Mouse (Mus musculus) CH12.LX (cell line): ENCODE measurements around the gene Reln. TPM values are rescaled to one million over a fixed set of nuclear protein-coding genes. Genes with fewer than 3 reads are reported as not detected.

Experiments
- DNase-seq: peaks from one replicate; pipeline ENCODE4 v3.0.0-alpha.2; 2013; ENCODE audit errors: extremely low read depth
- H3K27ac ChIP-seq: 2 replicates; pipeline ENCODE4 v1.5.1; 2012; ENCODE audit warnings: low read depth, mild to moderate bottlenecking, control low read depth, moderate library complexity; ENCODE audit not compliant: insufficient read depth
- H3K27me3 ChIP-seq: replicated peaks from 2 replicates; pipeline ENCODE3; 2012; ENCODE audit warnings: inconsistent platforms
- H3K36me3 ChIP-seq, 2 experiments: replicated peaks in 1 of 2; 2 replicates each; pipeline versions ENCODE3 to v1.6.1; 2012; ENCODE audit warnings: inconsistent platforms in 1 of 2, low read length in 1 of 2, mild to moderate bottlenecking in 1 of 2, mixed read lengths in 1 of 2, moderate library complexity in 1 of 2; ENCODE audit not compliant: control insufficient read depth in 1 of 2, insufficient read depth in 1 of 2
- H3K4me1 ChIP-seq, 2 experiments: 2 replicates each; pipeline ENCODE4 v1.6.1; 2012; ENCODE audit warnings: inconsistent platforms in 1 of 2, moderate library complexity in 1 of 2; ENCODE audit not compliant: insufficient read depth in 2 of 2, control insufficient read depth in 1 of 2
- H3K4me2 ChIP-seq: 2 replicates; pipeline ENCODE4 v1.6.1; 2012; ENCODE audit warnings: low read depth, mild to moderate bottlenecking, control low read depth; ENCODE audit not compliant: poor library complexity, insufficient read depth, severe bottlenecking
- H3K4me3 ChIP-seq, 3 experiments: fragments of 150-350 bp in 1 of 3; sonication (generic) in 1 of 3; replicated peaks in 1 of 3; 2 replicates each; pipeline versions ENCODE3 to v1.5.1; 2011 to 2012; ENCODE audit warnings: low read depth in 2 of 3, low read length in 2 of 3, mild to moderate bottlenecking in 2 of 3, moderate library complexity in 2 of 3, control low read depth in 1 of 3, improper control_type of control experiment in 1 of 3, inconsistent platforms in 1 of 3, mixed read lengths in 1 of 3; ENCODE audit not compliant: poor library complexity in 1 of 3
- H3K79me2 ChIP-seq: replicated peaks from 2 replicates; pipeline ENCODE4 v1.6.1; 2012; ENCODE audit warnings: mild to moderate bottlenecking, moderate library complexity; ENCODE audit not compliant: control insufficient read depth, poor library complexity, insufficient read depth, severe bottlenecking; ENCODE audit errors: extremely low read depth
- H3K9ac ChIP-seq: 2 replicates; pipeline ENCODE4 v1.6.1; 2012; ENCODE audit warnings: low read depth, mild to moderate bottlenecking, control low read depth, moderate library complexity; ENCODE audit not compliant: insufficient read depth
- H3K9me3 ChIP-seq: replicated peaks from 2 replicates; pipeline ENCODE3; 2012; ENCODE audit warnings: low read length, inconsistent platforms, mixed read lengths
- BHLHE40 ChIP-seq: IDR thresholded peaks from 2 replicates; pipeline ENCODE4 v1.6.1; 2011; ENCODE audit warnings: mild to moderate bottlenecking, low read depth, low read length, improper control_type of control experiment
- ELF1 ChIP-seq: IDR thresholded peaks from 2 replicates; pipeline ENCODE4 v1.6.1; 2014; ENCODE audit warnings: low read depth, mild to moderate bottlenecking, inconsistent platforms, low read length, improper control_type of control experiment
- MYC ChIP-seq: IDR thresholded peaks from 2 replicates; pipeline ENCODE4 v1.6.1; 2011; ENCODE audit warnings: low read depth, mild to moderate bottlenecking, improper control_type of control experiment, low read length
- PAX5 ChIP-seq: IDR thresholded peaks from 2 replicates; pipeline ENCODE4 v1.6.1; 2012; ENCODE audit warnings: low read length, inconsistent platforms, mixed read lengths
- RAD21 ChIP-seq: IDR thresholded peaks from 2 replicates; pipeline ENCODE4 v1.6.1; 2011; ENCODE audit warnings: low read depth, mild to moderate bottlenecking, low read length, improper control_type of control experiment, moderate library complexity
- TCF12 ChIP-seq: IDR thresholded peaks from 2 replicates; pipeline ENCODE4 v1.6.1; 2014; ENCODE audit warnings: low read depth, mild to moderate bottlenecking, inconsistent platforms, low read length, improper control_type of control experiment
- USF1 ChIP-seq: IDR thresholded peaks from 2 replicates; pipeline ENCODE4 v1.6.1; 2014; ENCODE audit warnings: low read depth, mild to moderate bottlenecking, inconsistent platforms, low read length, improper control_type of control experiment
- dilution Hi-C: fragments of 300-500 bp; cut with MboI; formaldehyde crosslinking; loops from 2 replicates; pipeline ENCODE4 v1.14.3; 2020; ENCODE audit warnings: low sequenced_read_pairs; ENCODE audit not compliant: extremely low pct_unique_long_range_greater_than_20kb, extremely low pct_ligation_motif_present
- in situ Hi-C: fragments of 300-500 bp; cut with MboI; formaldehyde crosslinking; loops from 3 replicates; pipeline ENCODE4 v1.14.3; 2019; ENCODE audit warnings: low sequenced_read_pairs, low pct_ligation_motif_present, low pct_unique_long_range_greater_than_20kb, mixed read lengths
- polyA plus RNA-seq: library from polyadenylated mRNA; unstranded; fragments of >175 nt; gene quantifications from 2 replicates; pipeline ENCODE4 v1.2.1, GENCODE M21; 2012; ENCODE audit warnings: low read depth; ENCODE audit not compliant: insufficient read length
- total RNA-seq, 2 experiments: library from RNA; depleted of rRNA; stranded (reverse); fragments of 300-350 nt in 1 of 2; fragments of >200 nt in 1 of 2; gene quantifications; 2 replicates each; pipeline ENCODE4 v1.2.3; 2012 to 2014

The Reln gene
- total and polyA plus RNA-seq, 3 experiments: 0.03 to 0.04 TPM; not detected in 1

DNA sequence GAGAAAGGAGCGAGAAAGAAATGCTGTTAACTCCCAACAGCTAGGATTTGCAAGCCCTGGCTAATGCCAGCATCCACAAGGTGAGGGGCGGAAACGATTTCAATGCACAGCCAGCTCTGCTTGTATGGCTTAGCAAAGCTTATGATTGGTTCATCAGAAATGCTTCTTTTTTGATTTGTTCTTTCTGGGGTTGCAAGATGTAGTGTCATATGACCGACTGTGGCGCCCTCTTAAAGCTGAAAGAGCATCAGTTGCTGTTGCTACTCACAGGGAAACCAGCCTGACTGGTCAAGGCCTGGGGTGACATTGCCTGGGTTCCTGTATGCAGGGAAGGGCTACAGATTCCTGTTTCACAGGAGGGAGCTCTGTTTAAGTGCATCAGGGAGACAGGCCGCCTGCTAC lies 478.2 kb downstream of the Reln start:
- Histone ChIP-seq H3K36me3 (no peaks in the 10 kb centered on the region), H3K9me3 (no peaks in the 10 kb centered on the region), H3K4me2 (peak overlapping the region; percentile 77), H3K79me2 (no peaks in the 10 kb centered on the region), H3K4me1 (peaks cover 0 to 12% of the 10 kb centered on the region in 2 experiments; a peak in 2 of 4 replicates), H3K27ac (no peak overlapping the region), H3K27me3 (no peaks in the 10 kb centered on the region), H3K9ac (no peak overlapping the region), H3K4me3 (no peak overlapping the region)
- dilution Hi-C loops: no loop called here
- in situ Hi-C loops: no loop called here
- no peak for DNase-seq
- TF ChIP-seq PAX5 (no peak), ELF1 (no peak), TCF12 (no peak), USF1 (no peak)

DNA sequence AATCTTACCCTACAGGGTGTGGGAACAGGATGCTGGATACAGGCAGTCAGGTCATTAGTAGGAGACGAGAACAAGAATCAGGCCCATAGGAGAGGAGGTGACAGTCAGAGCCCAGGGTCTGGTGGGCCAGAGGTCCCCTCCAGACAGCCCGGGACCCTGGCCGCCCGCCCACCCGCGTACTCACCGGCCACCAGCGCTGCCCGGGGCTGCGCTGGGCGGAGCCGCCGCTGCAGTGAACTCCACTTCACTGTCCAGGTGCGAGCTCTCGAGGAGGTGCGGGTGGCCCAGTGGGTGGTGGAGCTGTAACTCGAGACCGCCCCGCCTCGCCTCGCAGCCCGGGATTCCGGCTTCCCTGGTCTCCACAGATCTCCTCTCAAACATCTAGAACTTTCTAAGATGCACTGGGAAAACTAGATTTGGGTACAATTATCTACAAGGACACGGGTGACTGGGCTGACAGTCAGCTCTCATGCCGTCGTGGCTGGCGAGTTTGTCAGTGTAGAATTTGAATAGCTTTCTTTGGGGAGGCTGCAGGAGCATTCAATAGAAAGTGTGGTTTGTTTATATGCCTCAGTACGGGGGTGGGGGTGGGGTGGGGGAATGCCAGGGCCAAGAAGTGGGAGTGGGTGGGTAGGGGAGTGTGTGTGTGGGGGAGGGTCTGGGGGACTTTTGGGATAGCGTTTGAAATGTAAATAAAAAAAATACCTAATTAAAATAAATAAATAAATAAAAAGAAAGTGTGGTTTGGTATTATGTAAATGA lies 479.0 kb downstream of the Reln start, which contains the start of gene Slc26a5:
Gene Slc26a5 (minus strand): TSS at position 259 of the 762 bp plus-strand sequence.
- Histone ChIP-seq H3K4me3 (no peak within 1 kb of the TSS), H3K27me3 (no peaks in the 10 kb centered on the region), H3K4me2 (peak within 1 kb of the TSS; percentile 77), H3K27ac (no peak within 1 kb of the TSS), H3K9ac (no peak within 1 kb of the TSS), H3K79me2 (no peaks in the 10 kb centered on the region), H3K9me3 (no peaks in the 10 kb centered on the region), H3K36me3 (no peaks in the 10 kb centered on the region), H3K4me1 (peaks cover 0 to 12% of the 10 kb centered on the region in 2 experiments; a peak in 2 of 4 replicates)
- in situ Hi-C loops (no loop called here), dilution Hi-C loops (no loop called here)
- TF ChIP-seq BHLHE40: 0 out of 2 replicates have a peak, but pooled peaks have one; percentile 14
- no peak for TF ChIP-seq MYC
- no peak for DNase-seq

DNA sequence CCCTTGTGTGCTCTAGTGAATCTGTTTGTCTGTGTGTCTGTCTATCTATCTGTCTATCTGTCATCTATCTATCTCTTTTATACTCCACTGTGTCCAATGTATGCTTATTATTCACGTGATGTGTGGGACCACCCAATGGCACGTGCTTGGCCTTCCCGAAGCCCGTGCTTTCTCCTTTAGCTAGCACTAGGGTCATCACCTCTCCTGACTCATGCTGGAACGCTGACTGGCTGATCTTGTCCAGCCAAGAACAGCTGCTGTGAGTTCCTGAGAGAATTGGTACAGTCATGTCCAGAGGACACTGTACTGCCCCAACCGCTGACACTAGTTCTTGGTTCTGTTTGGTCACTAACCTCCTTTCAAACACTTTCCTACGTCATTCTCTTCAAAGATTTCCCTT lies 485.8 kb downstream of the Reln start:
- H3K4me2 ChIP-seq: no peak overlapping the region
- TF ChIP-seq RAD21: no peak
- TF ChIP-seq BHLHE40: peak; percentile 61
- no peaks in the 10 kb centered on the region for H3K9me3 ChIP-seq
- dilution Hi-C loops (no loop called here), in situ Hi-C loops (no loop called here)
- H3K27ac ChIP-seq: no peak overlapping the region
- no peak overlapping the region for H3K9ac ChIP-seq
- no peaks in the 10 kb centered on the region for H3K36me3 ChIP-seq
- no peaks in the 10 kb centered on the region for H3K4me1 ChIP-seq
- no peak for DNase-seq
- H3K4me3 ChIP-seq: no peak overlapping the region
- no peaks in the 10 kb centered on the region for H3K27me3 ChIP-seq
- no peaks in the 10 kb centered on the region for H3K79me2 ChIP-seq
